Mouse (Mus musculus) small intestine, adult 2 months (tissue): ENCODE data around the gene Sectm1b. TPM values are rescaled to one million over a fixed set of nuclear protein-coding genes. Genes with fewer than 3 reads are reported as not detected.
"Not testable (repeated sequence)": the region's sequence is repeated elsewhere in the genome, so short reads cannot be mapped to it uniquely, and the experiment has no call there.

Source experiments
- H3K27ac ChIP-seq: fragments of 200-500 bp; 2 replicates; pipeline ENCODE4 v1.5.1; 2012; ENCODE audit warnings: low read depth, low read length, control low read depth, inconsistent platforms; ENCODE audit not compliant: insufficient read depth
- H3K27me3 ChIP-seq: fragments of 200-500 bp; 2 replicates; pipeline ENCODE4 v1.6.1; 2012; ENCODE audit warnings: mild to moderate bottlenecking, moderate library complexity, low read length, inconsistent platforms; ENCODE audit not compliant: control insufficient read depth, insufficient read depth
- H3K36me3 ChIP-seq: fragments of 200-500 bp; 2 replicates; pipeline ENCODE4 v1.6.1; 2012; ENCODE audit warnings: mild to moderate bottlenecking, low read length, control low read depth, inconsistent platforms; ENCODE audit not compliant: control insufficient read depth, insufficient read depth
- H3K4me1 ChIP-seq: fragments of 200-500 bp; 2 replicates; pipeline ENCODE4 v1.6.1; 2012; ENCODE audit warnings: low read length, inconsistent platforms, mixed read lengths; ENCODE audit not compliant: control insufficient read depth, insufficient read depth, insufficient read length
- H3K4me3 ChIP-seq: fragments of 200-500 bp; 2 replicates; pipeline ENCODE4 v1.5.1; 2012; ENCODE audit warnings: low read depth, mild to moderate bottlenecking, control low read depth, inconsistent platforms, low read length, moderate library complexity
- CTCF ChIP-seq: fragments of 200-500 bp; IDR thresholded peaks from 2 replicates; pipeline ENCODE4 v1.5.1; 2012; ENCODE audit warnings: low read depth, mild to moderate bottlenecking, control low read depth, inconsistent platforms, low read length, moderate library complexity, mixed read lengths; ENCODE audit not compliant: insufficient replicate concordance, insufficient read length; ENCODE audit errors: extremely low read depth
- POLR2A ChIP-seq: fragments of 200-500 bp; IDR thresholded peaks from 2 replicates; pipeline ENCODE4 v1.6.1; 2012; ENCODE audit warnings: low read depth, mild to moderate bottlenecking, control low read depth, inconsistent platforms, low read length, moderate library complexity
- whole genome bisulfite sequencing: fragments of 180-500 bp; shearing (Covaris S2); methylation state at CpG from one replicate; pipeline ENCODE4 v1.1.7; 2018; 5-methylcytosine and 5-hydroxymethylcytosine counted together
- polyA plus RNA-seq: library from polyadenylated mRNA; depleted of rRNA; stranded (reverse); fragments of >200 nt; gene quantifications from 2 replicates; pipeline ENCODE4 v1.2.3, GENCODE M21; 2012; rRNA removed

Sectm1b gene
- polyA plus RNA-seq: 152 and 325 TPM in 2 replicates

DNA sequence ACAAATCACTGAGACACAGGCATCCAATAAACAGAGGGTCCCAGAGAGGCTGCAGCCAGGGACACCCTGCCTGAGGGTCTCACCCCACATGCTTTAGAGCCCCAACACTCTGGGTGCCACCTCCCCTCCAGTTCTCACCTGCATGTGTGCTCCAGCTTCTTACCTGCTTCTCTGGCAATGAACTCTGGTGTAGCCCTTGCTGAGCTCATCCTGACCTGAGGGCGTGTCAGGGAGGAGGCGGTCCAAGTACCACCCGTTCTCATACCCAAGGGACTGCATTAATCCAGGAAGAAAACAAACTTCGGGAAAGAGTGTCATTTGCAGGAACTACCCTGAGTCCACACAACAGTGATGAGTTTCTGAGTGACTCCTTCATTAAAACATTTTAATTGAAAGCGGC is at the start of gene Sectm1b:
Gene Sectm1b (minus strand): TSS at position 191 of the 400 bp plus-strand sequence.
- Histone ChIP-seq H3K4me1 (peaks cover 25% of the 10 kb centered on the region; the same call in 1 of the 2 replicates), H3K36me3 (no peaks in the 10 kb centered on the region), H3K4me3 (peak within 1 kb of the TSS; percentile 65), H3K27me3 (no peaks in the 10 kb centered on the region), H3K27ac (peak within 1 kb of the TSS; percentile 96)
- 28% methylated on average over 5 of the region's 5 CpGs for WGBS
- peak; percentile 83 for TF ChIP-seq POLR2A
- TF ChIP-seq CTCF: no peak

DNA sequence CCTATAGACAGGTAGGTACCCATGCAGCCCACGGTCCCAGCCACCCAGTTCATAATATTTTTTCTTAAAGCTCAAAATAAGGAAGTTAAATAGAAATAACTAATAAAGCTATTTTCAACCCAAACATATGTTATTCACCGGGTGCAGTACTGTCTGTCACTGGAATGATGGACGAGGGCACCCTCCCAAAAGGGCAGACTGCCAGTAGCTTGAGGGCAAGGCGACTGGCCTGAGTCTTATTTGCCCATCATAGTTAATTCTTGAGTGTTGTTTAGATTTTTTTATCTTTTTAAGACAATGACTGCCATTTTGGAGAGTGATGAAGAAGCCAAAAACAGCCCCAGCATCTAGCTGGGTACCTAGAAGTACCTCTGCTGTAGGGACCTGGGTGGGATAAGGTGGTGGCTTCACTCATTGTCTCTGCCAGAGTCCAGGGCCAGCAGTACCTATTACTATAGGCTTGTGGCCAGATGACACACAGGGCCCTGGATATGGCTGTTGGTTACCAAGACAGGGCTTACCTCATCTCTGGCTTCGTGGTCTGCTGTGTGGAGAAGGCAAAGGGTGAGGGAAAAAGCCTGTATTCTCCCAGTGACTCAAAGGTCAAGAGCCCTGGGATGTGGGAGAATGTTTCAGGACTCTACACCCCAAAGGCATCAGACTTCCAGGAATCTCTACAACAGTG is 48.9 kb upstream of the Sectm1b start:
- no peaks in the 10 kb centered on the region for H3K27me3 ChIP-seq
- no peak overlapping the region for H3K4me3 ChIP-seq
- H3K27ac ChIP-seq: no peak overlapping the region
- peaks cover 3% of the 10 kb centered on the region; the same call in 1 of the 2 replicates for H3K4me1 ChIP-seq
- WGBS: 65% methylated on average over 5 of the region's 5 CpGs
- H3K36me3 ChIP-seq: no peaks in the 10 kb centered on the region
- TF ChIP-seq POLR2A (no peak), CTCF (no peak)

DNA sequence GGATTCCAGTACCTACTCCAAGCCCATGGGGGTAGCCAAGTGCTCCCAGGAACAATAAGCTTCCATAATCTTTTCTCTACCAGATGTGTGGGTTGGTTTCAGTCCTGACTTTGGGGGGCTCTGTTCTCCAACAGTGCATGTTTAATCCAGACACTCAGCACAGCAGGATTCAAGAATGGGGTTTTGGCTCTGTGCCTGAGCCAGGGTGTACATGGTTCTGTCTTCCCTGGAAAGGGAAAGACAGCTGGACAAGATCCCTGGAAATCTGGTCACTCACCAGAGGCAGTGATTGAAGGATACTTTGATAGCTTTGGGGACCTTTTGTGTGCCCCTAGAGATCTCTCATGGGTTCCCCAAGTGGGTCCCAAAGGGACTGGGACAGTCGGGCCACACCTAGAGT is 48.2 kb upstream of the Sectm1b start:
- no peak overlapping the region for H3K27ac ChIP-seq
- 82% methylated on average over 1 of the region's 1 CpGs for WGBS

DNA sequence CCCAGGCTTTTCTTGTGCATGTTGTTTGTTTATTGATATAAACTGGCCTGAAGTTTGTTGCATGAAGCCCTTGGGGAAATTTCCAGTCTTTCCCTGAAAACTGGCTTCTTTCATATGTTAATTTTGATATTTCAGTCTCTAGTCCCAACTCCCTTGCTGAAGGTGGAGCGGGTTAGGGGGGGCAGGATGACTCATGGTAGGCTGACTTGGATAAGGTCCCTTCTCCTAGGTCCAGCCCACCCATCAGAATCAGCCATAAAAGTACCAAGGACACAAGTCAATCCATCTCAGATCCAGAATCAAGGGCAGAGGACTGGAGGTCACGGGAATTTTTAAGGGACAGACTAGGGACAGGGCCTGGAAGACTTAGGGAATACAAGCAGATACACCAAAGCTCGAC is 47.7 kb upstream of the Sectm1b start:
- Histone ChIP-seq H3K4me3 (no peak overlapping the region), H3K27ac (no peak overlapping the region), H3K4me1 (peaks cover 3% of the 10 kb centered on the region; the same call in 1 of the 2 replicates), H3K27me3 (no peaks in the 10 kb centered on the region), H3K36me3 (no peaks in the 10 kb centered on the region)
- 83% methylated on average over 3 of the region's 3 CpGs for WGBS
- TF ChIP-seq CTCF: no peak
- TF ChIP-seq POLR2A: no peak

More for the DNA sequence above, 48.2 kb upstream of the Sectm1b start:
- H3K27me3 ChIP-seq: no peaks in the 10 kb centered on the region
- H3K4me1 ChIP-seq: peaks cover 3% of the 10 kb centered on the region; the same call in 1 of the 2 replicates
- TF ChIP-seq POLR2A (no peak), CTCF (no peak)
- H3K36me3 ChIP-seq: no peaks in the 10 kb centered on the region
- H3K4me3 ChIP-seq: no peak overlapping the region

DNA sequence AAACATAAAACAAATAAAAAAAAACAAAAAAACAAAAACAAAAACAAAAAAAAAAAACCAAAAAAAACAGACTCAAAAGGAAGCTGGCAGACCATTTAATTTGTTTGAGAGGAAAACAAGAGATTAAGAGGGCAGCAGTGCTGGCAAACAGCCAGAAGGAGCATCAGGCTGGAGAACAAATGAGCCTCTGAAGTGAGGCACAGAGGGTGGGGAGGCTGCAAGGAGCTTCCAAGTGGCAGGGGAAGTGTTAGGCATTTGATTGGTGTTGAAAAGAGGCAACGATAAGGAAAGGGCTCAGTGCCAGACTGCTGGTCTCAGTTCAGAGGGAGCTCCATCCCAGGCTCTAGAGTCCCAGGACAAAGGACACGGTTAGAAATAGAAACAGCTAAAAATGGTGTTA is 46.6 kb upstream of the Sectm1b start:
- H3K4me3 ChIP-seq: no peak overlapping the region
- H3K36me3 ChIP-seq: no peaks in the 10 kb centered on the region
- no peaks in the 10 kb centered on the region for H3K27me3 ChIP-seq
- H3K4me1 ChIP-seq: peaks cover 3% of the 10 kb centered on the region; the same call in 1 of the 2 replicates
- WGBS: 14% methylated on average over 2 of the region's 2 CpGs
- H3K27ac ChIP-seq: no peak overlapping the region
- TF ChIP-seq POLR2A: no peak
- TF ChIP-seq CTCF: no peak

DNA sequence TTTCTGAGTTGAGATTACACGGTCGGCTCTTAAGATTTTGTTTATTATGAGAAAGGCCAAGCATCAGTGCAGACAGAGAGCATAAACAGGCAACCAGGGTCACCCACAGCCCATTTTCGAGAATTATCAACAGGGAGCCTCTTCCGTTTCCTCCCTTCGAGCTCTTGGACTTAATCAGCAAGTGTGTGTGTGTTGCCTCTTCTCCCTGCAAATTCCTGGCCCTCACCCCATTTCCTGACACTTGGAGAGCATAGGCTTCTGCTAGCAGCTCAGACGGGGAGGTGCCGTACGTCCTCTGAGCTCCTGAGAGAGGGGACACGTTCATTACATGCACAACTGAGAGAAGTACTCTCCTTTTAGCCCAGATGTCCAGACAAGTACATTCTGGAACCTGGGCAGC is 44.7 kb upstream of the Sectm1b start:
- H3K4me1 ChIP-seq: peaks cover 3% of the 10 kb centered on the region; the same call in 1 of the 2 replicates
- no peaks in the 10 kb centered on the region for H3K36me3 ChIP-seq
- H3K27me3 ChIP-seq: no peaks in the 10 kb centered on the region
- no peak for TF ChIP-seq POLR2A
- TF ChIP-seq CTCF: no peak
- no peak overlapping the region for H3K27ac ChIP-seq
- 77% methylated on average over 9 of the region's 9 CpGs for WGBS
- H3K4me3 ChIP-seq: no peak overlapping the region

DNA sequence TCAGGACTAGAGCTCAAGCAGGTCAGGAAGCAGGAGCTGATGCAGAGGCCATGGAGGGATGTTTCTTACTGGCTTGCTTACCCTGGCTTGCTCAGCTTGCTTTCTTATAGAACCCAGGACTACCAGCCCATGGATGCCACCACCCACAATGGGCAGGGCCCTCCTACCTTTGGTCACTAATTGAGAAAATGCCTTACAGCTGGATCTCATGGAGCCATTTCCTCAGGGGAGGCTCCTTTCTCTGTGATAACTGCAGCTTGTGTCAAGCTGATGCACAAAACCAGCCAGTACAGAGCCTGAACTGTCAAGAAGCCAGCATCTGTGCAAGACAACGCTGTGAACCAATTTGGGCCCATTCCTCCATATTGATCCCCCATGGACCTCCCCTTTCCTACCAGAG is 43.9 kb upstream of the Sectm1b start:
- not testable (repeated sequence) for H3K27me3 ChIP-seq, H3K36me3 ChIP-seq, H3K4me1 ChIP-seq, H3K27ac ChIP-seq, H3K4me3 ChIP-seq
- 89% methylated on average over 1 of the region's 1 CpGs for WGBS
